8 mouse cellular contexts compared by ENCODE assay signal in the genomic region with DNA sequence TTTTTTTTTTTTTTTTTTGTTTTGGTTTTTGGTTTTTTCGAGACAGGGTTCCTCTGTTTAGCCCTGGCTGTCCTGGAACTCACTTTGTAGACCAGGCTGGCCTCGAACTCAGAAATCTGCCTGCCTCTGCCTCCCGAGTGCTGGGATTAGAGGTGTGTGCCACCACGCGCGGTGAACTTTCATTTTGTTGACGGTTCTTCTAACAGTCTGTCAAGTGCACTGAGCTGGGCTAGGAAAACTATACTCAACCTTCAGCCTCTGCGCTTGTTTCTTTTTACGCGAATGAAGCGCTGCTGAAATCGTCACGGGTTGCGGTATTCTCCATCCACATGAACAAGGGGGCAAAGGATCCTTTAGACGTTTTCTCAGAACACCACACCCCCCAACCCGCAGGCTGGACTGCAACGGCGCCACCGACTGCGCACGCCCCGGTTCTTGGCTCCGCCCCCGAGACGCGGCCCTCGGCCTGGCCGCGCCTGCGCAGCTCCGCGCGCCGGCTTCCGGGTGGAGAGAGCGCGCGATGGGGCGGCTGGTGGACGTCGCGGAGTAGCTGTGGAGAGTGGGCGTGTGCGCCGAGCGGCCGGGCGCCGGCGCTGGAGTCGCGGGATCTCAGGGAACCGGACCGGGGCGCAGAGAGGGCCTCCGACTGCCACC. TPM values are rescaled to one million over a fixed set of nuclear protein-coding genes. Genes with fewer than 3 reads are reported as not detected.
DNase-seq lines count a peak whose midpoint lies in the region; ATAC-seq lines count a peak whose summit lies in the region.

A gene (plus strand): TSS at position 496 of the 654 bp plus-strand sequence.

- peak within 1 kb of the TSS; percentile 67 for H3K4me3 ChIP-seq in hindbrain, embryonic 16.5 days (ENCODE audit: low read length)
- peak within 1 kb of the TSS; percentile 100 for H3K4me3 ChIP-seq in megakaryocyte, embryonic 14.5 days (replicated peaks)

- peak within 1 kb of the TSS; percentile 85 for H3K9ac ChIP-seq in hindbrain, embryonic 16.5 days (ENCODE audit: low read depth, low read length)

- peak; percentile 75 for DNase-seq in WW6 (ENCODE audit: low read depth, low spot score)
- DNase-seq in cerebellum, postnatal 36 days, result peak; percentile 90 to 93
- peak; percentile 92 for DNase-seq in gastrocnemius, adult 18-20 months (ENCODE audit: low spot score)
- peak; percentile 75 to 86 for DNase-seq in left cerebral cortex, adult 8-10 months (ENCODE audit: low spot score in 2 of 2)
- DNase-seq in right cerebral cortex, postnatal 10 days (ENCODE audit: low spot score in 2 of 2), result peak; percentile 93 to 94
- peak; percentile 95 for DNase-seq in urinary bladder, postnatal 25 days (ENCODE audit: low spot score)

- H3K9me3 ChIP-seq in hindbrain, embryonic 16.5 days (ENCODE audit: control insufficient read depth, low read length), result no peaks in the 10 kb centered on the region
- H3K9me3 ChIP-seq in megakaryocyte, embryonic 14.5 days, result no peaks in the 10 kb centered on the region

- 3% methylated on average over 55 of the region's 56 CpGs for WGBS in hindbrain, embryonic 16.5 days

- H3K36me3 ChIP-seq in hindbrain, embryonic 16.5 days (ENCODE audit: control insufficient read depth, insufficient read depth, low read length), result no peaks in the 10 kb centered on the region
- peaks cover 32% of the 10 kb centered on the region for H3K36me3 ChIP-seq in megakaryocyte, embryonic 14.5 days (replicated peaks; ENCODE audit: low read length)

- peak within 1 kb of the TSS; percentile 81 for H3K27ac ChIP-seq in hindbrain, embryonic 16.5 days (ENCODE audit: low read depth, low read length)

- H3K4me1 ChIP-seq in hindbrain, embryonic 16.5 days (ENCODE audit: control insufficient read depth, insufficient read depth, low read depth, low read length), result peaks cover 6% of the 10 kb centered on the region
- H3K4me1 ChIP-seq in megakaryocyte, embryonic 14.5 days, result peaks cover 77% of the 10 kb centered on the region

- H3K27me3 ChIP-seq in hindbrain, embryonic 16.5 days (replicated peaks; ENCODE audit: control insufficient read depth, insufficient read depth, low read length), result no peaks in the 10 kb centered on the region
- H3K27me3 ChIP-seq in megakaryocyte, embryonic 14.5 days (replicated peaks), result no peaks in the 10 kb centered on the region

- H3K4me2 ChIP-seq in hindbrain, embryonic 16.5 days (ENCODE audit: low read length), result peak within 1 kb of the TSS; percentile 88

- peak; percentile 98 for ATAC-seq in hindbrain, embryonic 16.5 days

RNA-seq across cellular contexts. Expression of the gene that starts here (rescaled TPM):
- 1 to 10 TPM; 2.6 to 2.7 TPM for total RNA-seq in gastrocnemius, adult 18-20 months (2021)
- 126 and 134 TPM in 2 replicates for polyA plus RNA-seq in hindbrain, embryonic 16.5 days (2015; fragmentation: Nextera tagmentation; extraction: Ambion mirVana)
- 100 to 1,000 TPM; 153 to 158 (median 156) TPM for total RNA-seq in left cerebral cortex, adult 8-10 months (2022)
- polyA plus RNA-seq in megakaryocyte, embryonic 14.5 days (2012; ENCODE audit: insufficient read depth, low replicate concordance), result 26.4 and 59.2 TPM in 2 replicates

Comparison
In these comparisons a context has a peak if more than half of its experiments do, and no peak if none do; other contexts are left out.
1. Peak in every context shown above with its lines: DNase-seq, ATAC-seq, H3K4me3 ChIP-seq and H3K27ac ChIP-seq.
2. RNA of the gene that starts here (total RNA-seq): 153 to 158 TPM in left cerebral cortex, adult 8-10 months; 2.6 to 2.7 TPM in gastrocnemius, adult 18-20 months; every median in the first group is over 10 times any median in the second.